24 mouse cellular contexts compared by ENCODE assay signal in the genomic region with DNA sequence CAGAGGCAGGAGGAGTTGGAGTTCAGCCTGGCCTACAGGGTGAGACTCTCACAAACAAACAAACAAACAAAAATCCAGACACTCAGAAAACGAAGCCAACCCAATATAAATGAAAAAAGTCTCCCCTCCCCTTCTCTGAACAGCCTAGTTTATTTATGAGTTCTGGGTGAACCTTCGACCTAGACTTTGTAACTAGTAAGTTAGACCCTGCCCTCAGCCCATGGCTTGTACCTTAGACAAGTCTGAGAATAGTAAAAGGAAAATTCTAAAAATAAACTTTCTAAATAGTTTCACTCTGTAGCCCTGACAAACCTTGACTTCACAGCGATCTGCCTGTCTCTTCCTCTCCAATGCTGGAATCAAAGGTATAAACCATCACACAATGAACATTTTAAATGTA. TPM values are rescaled to one million over a fixed set of nuclear protein-coding genes. Genes with fewer than 3 reads are reported as not detected.
DNase-seq lines count a peak whose midpoint lies in the region; ATAC-seq and TF ChIP-seq lines count a peak whose summit lies in the region.
"Had no signal": no experiment of that assay in that cellular context is flagged by ENCODE, and none has a peak within 500 bp of the region (broad histone marks: within the 10 kb centered on the region; RNA-seq: fewer than 3 reads in every experiment).

No protein-coding gene starts in this region.

- H3K79me2 ChIP-seq in liver, adult 2 months (ENCODE audit: control insufficient read depth, insufficient read depth, low read length), result no peaks in the 10 kb centered on the region

- no peaks in the 10 kb centered on the region for H3K36me3 ChIP-seq in kidney, embryonic 14.5 days (ENCODE audit: control insufficient read depth, insufficient read depth, low read length)
- H3K36me3 ChIP-seq in liver, adult 2 months (ENCODE audit: control insufficient read depth, insufficient read depth, low read length), result no peaks in the 10 kb centered on the region
- H3K36me3 ChIP-seq in liver, postnatal 0 days (replicated peaks; ENCODE audit: insufficient read depth, low read length), result 0 out of 2 replicates have a peak, but pooled peaks cover 2% of the 10 kb centered on the region
- H3K36me3 ChIP-seq: embryonic facial prominence, embryonic 12.5 days had no signal

- H3K4me3 ChIP-seq in gastrocnemius, adult 2 months, result no peak overlapping the region
- no peak overlapping the region for H3K4me3 ChIP-seq in kidney, embryonic 14.5 days (ENCODE audit: low read length)
- no peak overlapping the region for H3K4me3 ChIP-seq in liver, adult 2 months (ENCODE audit: insufficient read depth, low read depth, low read length)
- H3K4me3 ChIP-seq in liver, postnatal 0 days (ENCODE audit: low read depth, low read length), result no peak overlapping the region
- H3K4me3 ChIP-seq: embryonic facial prominence, embryonic 10.5 days; embryonic facial prominence, embryonic 12.5 days; forebrain, embryonic 13.5 days had no signal

- no peak for ATAC-seq in kidney, embryonic 14.5 days (ENCODE audit: low FRiP score, low TSS enrichment)
- ATAC-seq in liver, postnatal 0 days, result no peak
- ATAC-seq: activated CD4-positive, CD25-positive, alpha-beta regulatory T cell, adult 4 months; CD4-positive, CD25-positive, alpha-beta regulatory T cell, adult 4 months; forebrain, embryonic 13.5 days; Patski had no signal

- intact Hi-C loops in gastrocnemius, adult 2 months (cut with DNase I), result no loop called here

- H3K9ac ChIP-seq in kidney, embryonic 14.5 days (ENCODE audit: low read depth, low read length), result no peak overlapping the region
- no peak overlapping the region for H3K9ac ChIP-seq in liver, adult 2 months (ENCODE audit: low read depth, low read length)
- H3K9ac ChIP-seq in liver, postnatal 0 days (replicated peaks), result no peak overlapping the region
- H3K9ac ChIP-seq: embryonic facial prominence, embryonic 12.5 days; forebrain, embryonic 13.5 days had no signal

- WGBS in kidney, embryonic 14.5 days, result 66% methylated on average over 3 of the region's 3 CpGs
- 46% methylated on average over 3 of the region's 3 CpGs for WGBS in liver, adult 2 months
- WGBS in liver, postnatal 0 days (ENCODE audit: insufficient replicate concordance), result 78% methylated on average over 3 of the region's 3 CpGs

- 0 out of 2 replicates have a peak, but pooled peaks cover 2% of the 10 kb centered on the region for H3K4me1 ChIP-seq in kidney, embryonic 14.5 days (ENCODE audit: control insufficient read depth, insufficient read depth, low read length)
- peaks cover 16% of the 10 kb centered on the region; the same call in 1 of the 2 replicates for H3K4me1 ChIP-seq in liver, adult 2 months (ENCODE audit: control insufficient read depth, insufficient read depth, low read length)
- H3K4me1 ChIP-seq in liver, postnatal 0 days (ENCODE audit: insufficient read depth), result peaks cover 38% of the 10 kb centered on the region

- TF ChIP-seq POLR2A in liver, adult 2 months (IDR thresholded peaks at IDR 0.05; ENCODE audit: extremely low read depth, insufficient read depth, low read length), result no peak

- H3K27ac ChIP-seq in gastrocnemius, adult 2 months, result peak overlapping the region; percentile 70
- no peak overlapping the region for H3K27ac ChIP-seq in kidney, embryonic 14.5 days (ENCODE audit: low read depth, low read length)
- H3K27ac ChIP-seq in liver, adult 2 months (replicated peaks; ENCODE audit: insufficient read depth, low read depth, low read length), result 0 out of 2 replicates have a peak overlapping the region, but pooled peaks have one; percentile 4
- H3K27ac ChIP-seq in liver, postnatal 0 days (ENCODE audit: low read depth), result no peak overlapping the region
- H3K27ac ChIP-seq: embryonic facial prominence, embryonic 10.5 days; embryonic facial prominence, embryonic 12.5 days; forebrain, embryonic 13.5 days had no signal

- H3K9me3 ChIP-seq in kidney, embryonic 14.5 days (ENCODE audit: control insufficient read depth, low read length), result no peaks in the 10 kb centered on the region
- no peaks in the 10 kb centered on the region for H3K9me3 ChIP-seq in liver, postnatal 0 days (ENCODE audit: low read length)
- H3K9me3 ChIP-seq: embryonic facial prominence, embryonic 10.5 days; embryonic facial prominence, embryonic 12.5 days; forebrain, embryonic 13.5 days had no signal

- H3K27me3 ChIP-seq in kidney, embryonic 14.5 days (ENCODE audit: control insufficient read depth, insufficient read depth, low read length), result no peaks in the 10 kb centered on the region
- no peaks in the 10 kb centered on the region for H3K27me3 ChIP-seq in liver, adult 2 months (ENCODE audit: control insufficient read depth, insufficient read depth, low read length)
- H3K27me3 ChIP-seq in liver, postnatal 0 days (ENCODE audit: insufficient read depth, low read length), result no peaks in the 10 kb centered on the region
- H3K27me3 ChIP-seq: CH12.LX; embryonic facial prominence, embryonic 12.5 days; forebrain, embryonic 13.5 days; Patski had no signal

- no peak overlapping the region for H3K4me2 ChIP-seq in kidney, embryonic 14.5 days (replicated peaks; ENCODE audit: low read depth, low read length)
- H3K4me2 ChIP-seq in liver, postnatal 0 days (ENCODE audit: low read depth, low read length), result no peak overlapping the region
- H3K4me2 ChIP-seq: embryonic facial prominence, embryonic 12.5 days; forebrain, embryonic 13.5 days had no signal

- TF ChIP-seq EP300 in liver, postnatal 0 days (IDR thresholded peaks at IDR 0.05; ENCODE audit: low read depth), result no peak

- no peak for DNase-seq in gastrocnemius, adult 2 months
- no peak for DNase-seq in gastrocnemius, adult 8-10 months (ENCODE audit: low spot score in 2 of 2)
- peak; percentile 49 to 56 for DNase-seq in kidney, adult 8-10 months
- DNase-seq in kidney, postnatal 25 days, result peak; percentile 30 to 49
- DNase-seq in kidney, postnatal 14 days, result no peak
- peak; percentile 62 for DNase-seq in liver, adult 2 months (ENCODE audit: extremely low read depth, low read depth, low spot score)
- no peak for DNase-seq in liver, postnatal 0 days
- DNase-seq: adrenal gland, adult 8-10 months; adrenal gland, postnatal 14 days; adrenal gland, postnatal 36 days; B cell, adult 2 months; cerebellum, adult 11-12 months; cerebellum, adult 2 months; cerebellum, adult 9-10 months; cerebellum, postnatal 10 days; cerebellum, postnatal 25 days had no signal

- no peak for TF ChIP-seq CTCF in gastrocnemius, adult 2 months (IDR thresholded peaks at IDR 0.05)
- no peak for TF ChIP-seq CTCF in liver, adult 2 months (IDR thresholded peaks at IDR 0.05; ENCODE audit: low read depth, low read length)
- no peak for TF ChIP-seq CTCF in liver, postnatal 0 days (IDR thresholded peaks at IDR 0.05; ENCODE audit: low read depth)

RNA-seq across cellular contexts. Expression of a gene that starts 40.2 kb away (rescaled TPM):
- total RNA-seq in gastrocnemius, adult 2 months (2021), result 100 to 1,000 TPM in 1 of 2 experiments, 10 to 100 TPM in 1; 98.6 to 100 TPM
- 10 to 100 TPM; 90.1 to 99.0 (median 95.5) TPM for total RNA-seq in gastrocnemius, adult 8-10 months (2022)
- 36.0 and 51.6 TPM in 2 replicates for polyA plus RNA-seq in kidney, embryonic 14.5 days (2014; fragmentation: Nextera tagmentation; extraction: Ambion mirVana)
- total RNA-seq in liver, adult 2 months (2014; rRNA removed), result 96.1 and 102 TPM in 2 replicates
- polyA plus RNA-seq in liver, adult 2 months (2012; rRNA removed), result 12.1 and 15.1 TPM in 2 replicates
- polyA plus RNA-seq in liver, postnatal 0 days (2015; fragmentation: Nextera tagmentation; extraction: Ambion mirVana), result 18.2 and 20.6 TPM in 2 replicates

Comparison
In these comparisons a context has a peak if more than half of its experiments do, and no peak if none do; other contexts are left out.
1. DNase-seq: peak in kidney, adult 8-10 months (2 of 2), kidney, postnatal 25 days (2 of 2) and liver, adult 2 months (single experiment); none in gastrocnemius, adult 2 months (single experiment), gastrocnemius, adult 8-10 months (0 of 2), kidney, postnatal 14 days (single experiment) and liver, postnatal 0 days (single experiment).
2. H3K27ac ChIP-seq: peak in gastrocnemius, adult 2 months (single experiment) and liver, adult 2 months (single experiment); none in kidney, embryonic 14.5 days (single experiment) and liver, postnatal 0 days (single experiment).